ENCODE assay signal across 8 mouse cellular contexts in genomic region chr16:42444863-42445423, GRCm38 (mm10).
DNase-seq lines count a peak whose midpoint lies in the region; ATAC-seq and TF ChIP-seq lines count a peak whose summit lies in the region.

No protein-coding gene starts in this region.

- H3K36me3 ChIP-seq in kidney, postnatal 0 days (ENCODE audit: insufficient read depth, low read length), result no peaks in the 10 kb centered on the region

- H3K4me3 ChIP-seq in kidney, postnatal 0 days (replicated peaks; ENCODE audit: low read depth, low read length), result no peak overlapping the region

- no peaks in the 10 kb centered on the region for H3K27me3 ChIP-seq in kidney, postnatal 0 days (ENCODE audit: insufficient read depth, low read length)

- H3K9ac ChIP-seq in kidney, postnatal 0 days (ENCODE audit: low read depth, low read length), result no peak overlapping the region

- 26% methylated on average over 6 of the region's 6 CpGs for WGBS in kidney, postnatal 0 days

- no peaks in the 10 kb centered on the region for H3K4me1 ChIP-seq in kidney, postnatal 0 days (replicated peaks; ENCODE audit: insufficient read depth, low read length)

- intact Hi-C loops in left cerebral cortex, postnatal 36 days (cut with DNase I), result loop anchor here (5.0 kb wide), 1 partner anchor 108 kb away; no protein-coding TSS in a partner anchor

- TF ChIP-seq CTCF in kidney, postnatal 0 days (IDR thresholded peaks at IDR 0.05; ENCODE audit: low read depth), result no peak

- H3K27ac ChIP-seq in kidney, postnatal 0 days, result no peak overlapping the region

- H3K4me2 ChIP-seq in kidney, postnatal 0 days (ENCODE audit: low read length), result peak overlapping the region; percentile 24

- DNase-seq in kidney, postnatal 0 days (ENCODE audit: low spot score), result peak; percentile 25
- no peak for DNase-seq in kidney, adult 9 months
- DNase-seq in cerebellum, postnatal 36 days, result peak; percentile 37 to 54
- peak; percentile 11 for DNase-seq in heart, postnatal 4 days
- peak; percentile 37 to 45 for DNase-seq in left cerebral cortex, postnatal 36 days (ENCODE audit: low spot score in 2 of 2)
- DNase-seq in right cerebral cortex, postnatal 25 days, result peak; percentile 50
- no peak for DNase-seq in gastrocnemius, adult 8-10 months (ENCODE audit: low spot score in 2 of 2)
- no peak for DNase-seq in adrenal gland, postnatal 14 days

- ATAC-seq in kidney, postnatal 0 days (replicated peaks; ENCODE audit: low FRiP score, low read depth), result no peak

- H3K9me3 ChIP-seq in kidney, postnatal 0 days (replicated peaks; ENCODE audit: low read length), result no peaks in the 10 kb centered on the region

Comparison
In these comparisons a context has a peak if more than half of its experiments do, and no peak if none do; other contexts are left out.
1. DNase-seq: peak in kidney, postnatal 0 days (single experiment), cerebellum, postnatal 36 days (2 of 2), heart, postnatal 4 days (single experiment), left cerebral cortex, postnatal 36 days (2 of 2) and right cerebral cortex, postnatal 25 days (single experiment); none in kidney, adult 9 months (single experiment), gastrocnemius, adult 8-10 months (0 of 2) and adrenal gland, postnatal 14 days (single experiment).